Mouse (Mus musculus): ENCODE measurements at regions not wholly inside any gene's neighbourhood (a gene's known extent, or its start where the extent isn't known, plus 50 kb on each side); places are given as distances from the start of the nearest gene placed in this dataset.

DNA sequence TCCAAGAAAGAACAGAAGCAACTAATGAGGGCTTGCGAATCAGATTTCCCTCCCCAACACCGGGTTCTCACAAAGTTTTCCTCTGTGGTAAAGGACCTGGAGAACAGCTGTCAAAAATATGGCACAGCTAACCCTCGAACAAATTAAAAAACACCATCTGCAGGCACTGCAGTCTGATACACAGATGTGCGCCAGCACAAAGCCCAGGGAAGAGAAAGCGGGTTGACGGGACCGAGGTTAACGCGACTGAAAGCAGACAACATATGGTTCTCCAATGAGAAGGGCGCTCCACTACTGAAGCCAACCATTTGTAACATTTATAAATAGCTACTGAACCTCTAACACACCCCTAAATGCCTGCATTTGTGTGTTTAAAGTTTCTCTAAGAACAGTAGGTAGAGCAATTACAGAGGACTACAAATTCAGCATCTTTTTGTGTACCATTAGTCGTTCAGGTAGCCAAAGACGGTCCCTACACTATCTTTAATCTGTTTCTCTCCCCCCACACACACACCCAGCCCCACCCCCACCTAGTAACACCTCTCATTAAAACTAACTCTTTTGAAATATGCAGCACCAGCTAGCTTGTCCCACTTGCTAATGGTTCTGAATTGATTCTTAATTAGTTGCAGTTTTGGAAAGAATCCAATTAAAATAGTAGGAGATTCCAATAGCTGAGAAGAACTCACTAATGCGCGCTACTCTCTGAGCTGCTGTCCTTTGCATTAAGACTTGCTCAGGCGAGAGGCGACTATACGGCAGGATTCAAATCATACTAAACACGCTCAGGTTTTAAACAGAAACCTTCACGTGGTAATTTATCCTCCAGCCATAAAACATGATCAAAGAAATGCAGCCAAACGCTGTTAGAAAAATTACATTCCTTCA, 236.0 kb upstream of the Hnrnpa3 start:
- TF ChIP-seq NRF1 (IDR thresholded peaks at IDR 0.05; ENCODE audit: low read depth, low read length) (no peak), POLR2A (IDR thresholded peaks at IDR 0.05; ENCODE audit: low read depth, low read length) (no peak), USF2 (conservative IDR thresholded peaks at IDR 0.05; ENCODE audit: low read depth, low read length) (no peak), EP300 (IDR thresholded peaks at IDR 0.05; ENCODE audit: low read length) (no peak), CHD2 (IDR thresholded peaks at IDR 0.05; ENCODE audit: low read length) (no peak), GABPA (IDR thresholded peaks at IDR 0.05; ENCODE audit: insufficient replicate concordance, low read depth, low read length) (no peak), CTCF (conservative IDR thresholded peaks at IDR 0.05 in 1 of 2, IDR thresholded peaks at IDR 0.05 in 1 of 2; ENCODE audit: low read depth in 2 of 2, low read length in 2 of 2) (no peak), BHLHE40 (IDR thresholded peaks at IDR 0.05; ENCODE audit: low read depth, low read length) (no peak), USF1 (IDR thresholded peaks at IDR 0.05; ENCODE audit: low read depth, low read length) (no peak), HCFC1 (IDR thresholded peaks at IDR 0.05; ENCODE audit: low read depth, low read length) (no peak), UBTF (IDR thresholded peaks at IDR 0.05; ENCODE audit: low read depth, low read length) (no peak), NELFE (IDR thresholded peaks at IDR 0.05; ENCODE audit: low read depth, low read length) (no peak), ELF1 (IDR thresholded peaks at IDR 0.05; ENCODE audit: low read depth, low read length) (no peak)
